In genomic region chr7:25288011-25288410, GRCm38 (mm10) we compare ENCODE assay signal across 26 mouse cellular contexts. TPM values are rescaled to one million over a fixed set of nuclear protein-coding genes. Genes with fewer than 3 reads are reported as not detected.
DNase-seq lines count a peak whose midpoint lies in the region; ATAC-seq lines count a peak whose summit lies in the region.
"Had no signal": no experiment of that assay in that cellular context is flagged by ENCODE, and none has a peak within 500 bp of the region (broad histone marks: within the 10 kb centered on the region; RNA-seq: fewer than 3 reads in every experiment).

No protein-coding gene starts in this region.

- H3K4me2 ChIP-seq in embryonic facial prominence, embryonic 13.5 days = no peak overlapping the region
- H3K4me2 ChIP-seq in kidney, embryonic 15.5 days = no peak overlapping the region
- H3K4me2 ChIP-seq: embryonic facial prominence, embryonic 15.5 days; heart, embryonic 12.5 days; heart, embryonic 15.5 days; hindbrain, embryonic 13.5 days; intestine, embryonic 15.5 days had no signal

- 88% methylated on average over 12 of the region's 12 CpGs for WGBS in embryonic facial prominence, embryonic 13.5 days
- WGBS in embryonic facial prominence, embryonic 10.5 days = 95% methylated on average over 12 of the region's 12 CpGs
- 86% methylated on average over 12 of the region's 12 CpGs for WGBS in kidney, embryonic 15.5 days

- H3K36me3 ChIP-seq in embryonic facial prominence, embryonic 13.5 days = peaks cover 86% of the 10 kb centered on the region
- peaks cover 86% of the 10 kb centered on the region for H3K36me3 ChIP-seq in embryonic facial prominence, embryonic 10.5 days (replicated peaks)
- peaks cover 84% of the 10 kb centered on the region for H3K36me3 ChIP-seq in kidney, embryonic 15.5 days

- H3K9me3 ChIP-seq in embryonic facial prominence, embryonic 13.5 days = no peaks in the 10 kb centered on the region
- H3K9me3 ChIP-seq in embryonic facial prominence, embryonic 10.5 days = no peaks in the 10 kb centered on the region; the same call in 1 of the 2 replicates
- no peaks in the 10 kb centered on the region for H3K9me3 ChIP-seq in kidney, embryonic 15.5 days (replicated peaks)
- H3K9me3 ChIP-seq: embryonic facial prominence, embryonic 15.5 days; heart, embryonic 15.5 days; hindbrain, embryonic 13.5 days; intestine, embryonic 15.5 days had no signal

- ATAC-seq in embryonic facial prominence, embryonic 13.5 days (ENCODE audit: insufficient number of reproducible peaks, insufficient read depth, low FRiP score, low TSS enrichment, low read depth) = no peak
- ATAC-seq in kidney, embryonic 15.5 days (replicated peaks; ENCODE audit: low FRiP score) = no peak
- ATAC-seq: forebrain, embryonic 14.5 days; forebrain, postnatal 0 days; hindbrain, embryonic 16.5 days; intestine, embryonic 15.5 days; Patski had no signal

- DNase-seq in embryonic facial prominence, embryonic 10.5 days (ENCODE audit: low spot score) = no peak
- peak; percentile 3 for DNase-seq in kidney, adult 9 months
- DNase-seq in ovary, postnatal 36 days (ENCODE audit: low spot score) = peak; percentile 33
- no peak for DNase-seq in ovary, postnatal 10 days (ENCODE audit: low spot score)
- DNase-seq: adrenal gland, postnatal 10 days; adrenal gland, postnatal 36 days; B cell, adult 2 months; cerebellum, adult 2 months; cerebellum, postnatal 36 days; embryo, embryonic 11 days; forebrain, postnatal 0 days; heart, postnatal 10 days; heart, postnatal 36 days had no signal

- H3K4me1 ChIP-seq in embryonic facial prominence, embryonic 13.5 days = peaks cover 38% of the 10 kb centered on the region
- peaks cover 22% of the 10 kb centered on the region for H3K4me1 ChIP-seq in embryonic facial prominence, embryonic 10.5 days
- peaks cover 37% of the 10 kb centered on the region for H3K4me1 ChIP-seq in kidney, embryonic 15.5 days

- no peak overlapping the region for H3K4me3 ChIP-seq in embryonic facial prominence, embryonic 13.5 days
- no peak overlapping the region for H3K4me3 ChIP-seq in embryonic facial prominence, embryonic 10.5 days
- no peak overlapping the region for H3K4me3 ChIP-seq in kidney, embryonic 15.5 days (replicated peaks)
- H3K4me3 ChIP-seq: embryonic facial prominence, embryonic 15.5 days; heart, embryonic 12.5 days; heart, embryonic 15.5 days; hindbrain, embryonic 13.5 days; intestine, embryonic 15.5 days had no signal

- no peaks in the 10 kb centered on the region for H3K27me3 ChIP-seq in embryonic facial prominence, embryonic 13.5 days
- no peaks in the 10 kb centered on the region for H3K27me3 ChIP-seq in embryonic facial prominence, embryonic 10.5 days (replicated peaks; ENCODE audit: low read depth, poor library complexity, severe bottlenecking)
- H3K27me3 ChIP-seq in kidney, embryonic 15.5 days = no peaks in the 10 kb centered on the region
- H3K27me3 ChIP-seq: CH12.LX; embryonic facial prominence, embryonic 15.5 days; heart, embryonic 12.5 days; heart, embryonic 15.5 days; hindbrain, embryonic 13.5 days; intestine, embryonic 15.5 days; Patski had no signal

- no peak overlapping the region for H3K27ac ChIP-seq in embryonic facial prominence, embryonic 13.5 days
- no peak overlapping the region for H3K27ac ChIP-seq in embryonic facial prominence, embryonic 10.5 days (replicated peaks)
- H3K27ac ChIP-seq in kidney, embryonic 15.5 days = no peak overlapping the region
- H3K27ac ChIP-seq: embryonic facial prominence, embryonic 15.5 days; heart, embryonic 15.5 days; hindbrain, embryonic 10.5 days; intestine, embryonic 15.5 days had no signal

- H3K9ac ChIP-seq in embryonic facial prominence, embryonic 13.5 days = 0 out of 2 replicates have a peak overlapping the region, but pooled peaks have one; percentile 16
- no peak overlapping the region for H3K9ac ChIP-seq in kidney, embryonic 15.5 days
- H3K9ac ChIP-seq: embryonic facial prominence, embryonic 15.5 days; forebrain, postnatal 0 days; heart, embryonic 12.5 days; heart, embryonic 15.5 days; hindbrain, embryonic 13.5 days; intestine, embryonic 15.5 days had no signal

RNA-seq across cellular contexts. Expression of gene Pafah1b3, which starts 9.8 kb away (rescaled TPM):
- polyA plus RNA-seq in embryonic facial prominence, embryonic 13.5 days (2015; fragmentation: Nextera tagmentation; extraction: Ambion mirVana) = 315 and 322 TPM in 2 replicates
- polyA plus RNA-seq in embryonic facial prominence, embryonic 10.5 days (2016; fragmentation: Nextera tagmentation; extraction: Ambion mirVana) = 281 and 301 TPM in 2 replicates
- polyA plus RNA-seq in kidney, embryonic 15.5 days (2015; fragmentation: Nextera tagmentation; extraction: Ambion mirVana) = 181 and 191 TPM in 2 replicates

RNA-seq across cellular contexts. Expression of gene Prr19, which starts 13.2 kb away (rescaled TPM):
- 0.60 and 0.92 TPM in 2 replicates for polyA plus RNA-seq in embryonic facial prominence, embryonic 13.5 days (2015; fragmentation: Nextera tagmentation; extraction: Ambion mirVana)
- 0.82 and 0.88 TPM in 2 replicates for polyA plus RNA-seq in embryonic facial prominence, embryonic 10.5 days (2016; fragmentation: Nextera tagmentation; extraction: Ambion mirVana)
- 0.90 and 1.0 TPM in 2 replicates for polyA plus RNA-seq in kidney, embryonic 15.5 days (2015; fragmentation: Nextera tagmentation; extraction: Ambion mirVana)
- polyA plus RNA-seq: heart, embryonic 12.5 days had no signal

RNA-seq across cellular contexts. Expression of gene Tmem145, which starts 17.9 kb away (rescaled TPM):
- polyA plus RNA-seq in embryonic facial prominence, embryonic 13.5 days (2015; fragmentation: Nextera tagmentation; extraction: Ambion mirVana) = 2.2 and 2.5 TPM in 2 replicates
- polyA plus RNA-seq in embryonic facial prominence, embryonic 10.5 days (2016; fragmentation: Nextera tagmentation; extraction: Ambion mirVana) = 0.85 and 1.0 TPM in 2 replicates
- 0.68 and 0.87 TPM in 2 replicates for polyA plus RNA-seq in kidney, embryonic 15.5 days (2015; fragmentation: Nextera tagmentation; extraction: Ambion mirVana)
- polyA plus RNA-seq: G1E had no signal

RNA-seq across cellular contexts. Expression of gene Cic, which starts 20.5 kb away (rescaled TPM):
- polyA plus RNA-seq in embryonic facial prominence, embryonic 13.5 days (2015; fragmentation: Nextera tagmentation; extraction: Ambion mirVana) = 46.2 and 47.4 TPM in 2 replicates
- polyA plus RNA-seq in embryonic facial prominence, embryonic 10.5 days (2016; fragmentation: Nextera tagmentation; extraction: Ambion mirVana) = 17.1 and 21.4 TPM in 2 replicates
- 28.2 and 32.4 TPM in 2 replicates for polyA plus RNA-seq in kidney, embryonic 15.5 days (2015; fragmentation: Nextera tagmentation; extraction: Ambion mirVana)

RNA-seq across cellular contexts. Expression of gene Megf8, which starts 29.0 kb away (rescaled TPM):
- 17.6 and 18.5 TPM in 2 replicates for polyA plus RNA-seq in embryonic facial prominence, embryonic 13.5 days (2015; fragmentation: Nextera tagmentation; extraction: Ambion mirVana)
- polyA plus RNA-seq in embryonic facial prominence, embryonic 10.5 days (2016; fragmentation: Nextera tagmentation; extraction: Ambion mirVana) = 17.6 and 17.7 TPM in 2 replicates
- 13.3 and 16.4 TPM in 2 replicates for polyA plus RNA-seq in kidney, embryonic 15.5 days (2015; fragmentation: Nextera tagmentation; extraction: Ambion mirVana)

Comparison
In these comparisons a context has a peak if more than half of its experiments do, and no peak if none do; other contexts are left out.
1. DNase-seq: peak in kidney, adult 9 months (single experiment) and ovary, postnatal 36 days (single experiment); none in embryonic facial prominence, embryonic 10.5 days (single experiment) and ovary, postnatal 10 days (single experiment).